9 mouse cellular contexts compared by ENCODE assay signal in genomic region chr10:5600123-5600522, GRCm38 (mm10). TPM values are rescaled to one million over a fixed set of nuclear protein-coding genes. Genes with fewer than 3 reads are reported as not detected.
DNase-seq lines count a peak whose midpoint lies in the region; ATAC-seq and TF ChIP-seq lines count a peak whose summit lies in the region.
"Had no signal": no experiment of that assay in that cellular context is flagged by ENCODE, and none has a peak within 500 bp of the region (broad histone marks: within the 10 kb centered on the region; RNA-seq: fewer than 3 reads in every experiment).

No protein-coding gene starts in this region.

- H3K4me3 ChIP-seq in hindbrain, embryonic 12.5 days, result no peak overlapping the region

- H3K36me3 ChIP-seq in hindbrain, embryonic 12.5 days, result no peaks in the 10 kb centered on the region

- WGBS in hindbrain, embryonic 12.5 days, result 21% methylated on average over 7 of the region's 7 CpGs

- no peak overlapping the region for H3K27ac ChIP-seq in hindbrain, embryonic 12.5 days
- H3K27ac ChIP-seq: macrophage had no signal

- TF ChIP-seq POLR2A in brain, embryonic 14.5 days (IDR thresholded peaks at IDR 0.05; ENCODE audit: borderline replicate concordance, extremely low read depth, insufficient read depth, insufficient read length, poor library complexity, severe bottlenecking), result no peak

- DNase-seq in gastrocnemius, adult 18-20 months (ENCODE audit: low spot score), result peak; percentile 71
- DNase-seq in gastrocnemius, postnatal 25 days, result no peak
- DNase-seq in brain, embryonic 14.5 days (ENCODE audit: low read depth), result peak; percentile 84
- peak; percentile 61 for DNase-seq in fibroblast of lung, adult 2 months (ENCODE audit: low read depth)
- peak; percentile 33 to 74 for DNase-seq in layer of hippocampus, adult 8-10 months (ENCODE audit: low spot score in 2 of 2)
- DNase-seq in lung, postnatal 10 days, result peak; percentile 78
- DNase-seq in retina, postnatal 7 days (ENCODE audit: low read depth, low spot score), result peak; percentile 64

- H3K9ac ChIP-seq in hindbrain, embryonic 12.5 days, result no peak overlapping the region

- no peaks in the 10 kb centered on the region for H3K27me3 ChIP-seq in hindbrain, embryonic 12.5 days

- peak; percentile 83 for ATAC-seq in hindbrain, embryonic 12.5 days (ENCODE audit: low FRiP score)

- TF ChIP-seq CTCF in brain, embryonic 14.5 days (IDR thresholded peaks at IDR 0.05; ENCODE audit: borderline replicate concordance, extremely low read depth, insufficient read depth, insufficient read length), result peak; percentile 48

- no peaks in the 10 kb centered on the region for H3K4me1 ChIP-seq in hindbrain, embryonic 12.5 days

- H3K4me2 ChIP-seq in hindbrain, embryonic 12.5 days (replicated peaks), result no peak overlapping the region

- H3K9me3 ChIP-seq in hindbrain, embryonic 12.5 days (replicated peaks), result no peaks in the 10 kb centered on the region

RNA-seq across cellular contexts. Expression of gene Myct1, which starts 6.5 kb away (rescaled TPM):
- total RNA-seq in gastrocnemius, adult 18-20 months (2021), result 1 to 10 TPM; 1.5 to 4.0 TPM
- total RNA-seq in gastrocnemius, postnatal 25 days (2021), result 1 to 10 TPM; 4.2 to 5.7 TPM
- polyA plus RNA-seq in brain, embryonic 14.5 days (2012; rRNA removed), result 0.87 and 1.1 TPM in 2 replicates
- 1.9 and 2.0 TPM in 2 replicates for polyA plus RNA-seq in hindbrain, embryonic 12.5 days (2016; fragmentation: Nextera tagmentation; extraction: Ambion mirVana)
- total RNA-seq in layer of hippocampus, adult 8-10 months (2022), result under 1 TPM; 0.18 to 0.39 (median 0.28) TPM

RNA-seq across cellular contexts. Expression of gene Vip, which starts 38.9 kb away (rescaled TPM):
- total RNA-seq in gastrocnemius, adult 18-20 months (2021), result not detected
- not detected for total RNA-seq in gastrocnemius, postnatal 25 days (2021)
- polyA plus RNA-seq in brain, embryonic 14.5 days (2012; rRNA removed), result 0.29 and 0.63 TPM in 2 replicates
- polyA plus RNA-seq in hindbrain, embryonic 12.5 days (2016; fragmentation: Nextera tagmentation; extraction: Ambion mirVana), result 0.67 and 1.0 TPM in 2 replicates
- total RNA-seq in layer of hippocampus, adult 8-10 months (2022), result 10 to 100 TPM; 14.6 to 17.7 (median 16.1) TPM
- polyA plus RNA-seq: macrophage had no signal

RNA-seq across cellular contexts. Expression of gene Syne1, which starts 48.8 kb away (rescaled TPM):
- total RNA-seq in gastrocnemius, adult 18-20 months (2021), result 10 to 100 TPM; 52.5 to 56.0 TPM
- total RNA-seq in gastrocnemius, postnatal 25 days (2021), result 10 to 100 TPM; 34.7 to 54.5 TPM
- 9.0 and 20.4 TPM in 2 replicates for polyA plus RNA-seq in brain, embryonic 14.5 days (2012; rRNA removed)
- polyA plus RNA-seq in hindbrain, embryonic 12.5 days (2016; fragmentation: Nextera tagmentation; extraction: Ambion mirVana), result 6.8 and 7.0 TPM in 2 replicates
- 100 to 1,000 TPM; 272 to 326 (median 297) TPM for total RNA-seq in layer of hippocampus, adult 8-10 months (2022)

Comparison
In these comparisons a context has a peak if more than half of its experiments do, and no peak if none do; other contexts are left out.
1. RNA of gene Vip, which starts 38.9 kb away (total RNA-seq): 14.6 to 17.7 TPM in layer of hippocampus, adult 8-10 months; not detected in gastrocnemius, adult 18-20 months and not detected in gastrocnemius, postnatal 25 days; every median in the first group is over 10 times any median in the second.
2. RNA of gene Syne1, which starts 48.8 kb away (total RNA-seq): 272 to 326 TPM in layer of hippocampus, adult 8-10 months; 52.5 to 56.0 TPM in gastrocnemius, adult 18-20 months and 34.7 to 54.5 TPM in gastrocnemius, postnatal 25 days; every median in the first group is over 4 times any median in the second.